Mouse (Mus musculus) central nervous system, embryonic 18 days (tissue): Measurements from ENCODE around the gene Rnf227. TPM values are rescaled to one million over a fixed set of nuclear protein-coding genes. Genes with fewer than 3 reads are reported as not detected.

Experiments
- polyA plus RNA-seq: library from polyadenylated mRNA; depleted of rRNA; stranded (reverse); fragments of >200 nt; gene quantifications from 2 replicates; pipeline ENCODE4 v1.2.3, GENCODE M21; 2012; rRNA removed

Gene Rnf227
- polyA plus RNA-seq = 143 and 152 TPM in 2 replicates

GRCm38 (mm10) chr11:69340161-69341131, at the start of gene Rnf227:
Gene Rnf227 (plus strand): TSS chr11:69340461.

GRCm38 (mm10) chr11:69323667-69324111, 16.6 kb upstream of the Rnf227 start, which contains the start of the genes Cntrob and Trappc1:
Gene Cntrob (minus strand): TSS chr11:69323775.
Gene Trappc1 (plus strand): TSS chr11:69323980.

GRCm38 (mm10) chr11:69325628-69326407, 14.4 kb upstream of the Rnf227 start, which contains the start of gene Kcnab3:
Gene Kcnab3 (plus strand): TSS chr11:69326258.

GRCm38 (mm10) chr11:69369215-69369989, 29.1 kb downstream of the Rnf227 start, which contains the start of gene Chd3:
Gene Chd3 (minus strand): TSS chr11:69369406.

Other genes with a start within 250 kb of the Rnf227 start
- gene Per1, start 245.2 kb upstream of the Rnf227 start, polyA plus RNA-seq = 11.5 and 13.7 TPM in 2 replicates
- gene Hes7, start 220.1 kb upstream of the Rnf227 start, polyA plus RNA-seq = 1.6 and 1.7 TPM in 2 replicates
- gene 9130213A22Rik, start 217.9 kb upstream of the Rnf227 start, polyA plus RNA-seq = 1.2 TPM in 2 replicates
- gene Aloxe3, start 214.6 kb upstream of the Rnf227 start, polyA plus RNA-seq = 16.7 and 18.3 TPM in 2 replicates
- 0.49 and 1.0 TPM in 2 replicates for gene Alox12b, start 183.5 kb upstream of the Rnf227 start, polyA plus RNA-seq
- 0.36 and 0.44 TPM in 2 replicates for gene Alox8, start 142.6 kb upstream of the Rnf227 start, polyA plus RNA-seq
- gene Gucy2e, start 103.4 kb upstream of the Rnf227 start, polyA plus RNA-seq = 0.60 and 0.67 TPM in 2 replicates
- 40.0 and 40.8 TPM in 2 replicates for gene Cntrob, start 16.7 kb upstream of the Rnf227 start, polyA plus RNA-seq
- 85.3 and 85.5 TPM in 2 replicates for gene Trappc1, start 16.5 kb upstream of the Rnf227 start, polyA plus RNA-seq
- 11.2 and 11.8 TPM in 2 replicates for gene Kcnab3, start 14.2 kb upstream of the Rnf227 start, polyA plus RNA-seq
- 260 and 330 TPM in 2 replicates for gene Chd3, start 28.9 kb downstream of the Rnf227 start, polyA plus RNA-seq
- gene Naa38, start 55.0 kb downstream of the Rnf227 start, polyA plus RNA-seq = 104 and 131 TPM in 2 replicates
- 25.8 and 28.6 TPM in 2 replicates for gene Cyb5d1, start 55.2 kb downstream of the Rnf227 start, polyA plus RNA-seq
- gene Tmem88, start 57.8 kb downstream of the Rnf227 start, polyA plus RNA-seq = 4.4 and 5.5 TPM in 2 replicates
- 10.9 and 16.9 TPM in 2 replicates for gene Kdm6b, start 73.2 kb downstream of the Rnf227 start, polyA plus RNA-seq
- gene Dnah2, start 208.6 kb downstream of the Rnf227 start, polyA plus RNA-seq = 9.3 and 9.5 TPM in 2 replicates
- 209 and 212 TPM in 2 replicates for gene Efnb3, start 219.7 kb downstream of the Rnf227 start, polyA plus RNA-seq
- 15.4 and 16.4 TPM in 2 replicates for gene Wrap53, start 239.8 kb downstream of the Rnf227 start, polyA plus RNA-seq
- gene Trp53, start 239.9 kb downstream of the Rnf227 start, polyA plus RNA-seq = 63.0 and 69.2 TPM in 2 replicates